ENCODE assay signal across 11 mouse cellular contexts in the genomic region with DNA sequence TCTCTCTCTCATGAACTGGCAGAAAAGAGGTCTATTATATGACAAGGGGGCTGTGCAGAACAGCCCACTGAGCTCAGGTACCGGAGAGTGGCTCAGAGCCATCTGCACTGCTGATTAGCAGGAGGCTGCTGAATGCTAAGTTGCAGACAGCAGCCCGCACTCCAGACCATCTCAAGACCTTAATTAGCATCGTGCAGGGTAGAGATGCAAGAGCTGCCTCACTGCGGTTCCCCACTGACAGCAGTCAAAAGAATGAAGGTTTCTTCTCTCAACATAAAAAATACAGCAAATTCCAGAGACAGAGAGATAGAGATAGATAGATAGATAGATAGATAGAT. TPM values are rescaled to one million over a fixed set of nuclear protein-coding genes. Genes with fewer than 3 reads are reported as not detected.
A peak's percentile ranks its signal among the peaks of the same experiment; 100 is the strongest.
DNase-seq lines count a peak whose midpoint lies in the region; ATAC-seq and TF ChIP-seq lines count a peak whose summit lies in the region.
"Had no signal": no experiment of that assay in that cellular context is flagged by ENCODE, and none has a peak within 500 bp of the region (broad histone marks: within the 10 kb centered on the region; RNA-seq: fewer than 3 reads in every experiment).

No protein-coding gene starts in this region.

- H3K27ac ChIP-seq in forebrain, embryonic 14.5 days (ENCODE audit: low read depth, low read length) = no peak overlapping the region
- no peak overlapping the region for H3K27ac ChIP-seq in forebrain, embryonic 11.5 days (ENCODE audit: low read depth, low read length)
- H3K27ac ChIP-seq in intestine, postnatal 0 days (ENCODE audit: low read depth, low read length) = no peak overlapping the region
- no peak overlapping the region for H3K27ac ChIP-seq in intestine, embryonic 16.5 days (ENCODE audit: low read length)
- H3K27ac ChIP-seq in macrophage = no peak overlapping the region
- H3K27ac ChIP-seq: forebrain, embryonic 10.5 days had no signal

- no peak overlapping the region for H3K4me3 ChIP-seq in forebrain, embryonic 14.5 days (ENCODE audit: low read depth, low read length)
- no peak overlapping the region for H3K4me3 ChIP-seq in forebrain, embryonic 11.5 days (ENCODE audit: low read depth, low read length)
- no peak overlapping the region for H3K4me3 ChIP-seq in intestine, postnatal 0 days (ENCODE audit: low read depth, low read length)
- H3K4me3 ChIP-seq in intestine, embryonic 16.5 days (ENCODE audit: low read length) = no peak overlapping the region
- H3K4me3 ChIP-seq in macrophage (ENCODE audit: inconsistent target) = peak overlapping the region; percentile 50
- H3K4me3 ChIP-seq in lung, adult 2 months (replicated peaks; ENCODE audit: extremely low read depth, low read depth, low read length) = no peak overlapping the region
- H3K4me3 ChIP-seq: forebrain, embryonic 10.5 days had no signal

- H3K79me2 ChIP-seq in macrophage (ENCODE audit: inconsistent target) = no peaks in the 10 kb centered on the region

- no peak for ATAC-seq in forebrain, embryonic 14.5 days
- no peak for ATAC-seq in forebrain, embryonic 11.5 days (replicated peaks; ENCODE audit: low FRiP score)
- no peak for ATAC-seq in intestine, postnatal 0 days
- ATAC-seq in intestine, embryonic 16.5 days = no peak

- TF ChIP-seq POLR2A in lung, adult 2 months (IDR thresholded peaks at IDR 0.05; ENCODE audit: borderline replicate concordance, extremely low read depth, low read depth, low read length) = no peak

- no peaks in the 10 kb centered on the region for H3K9me3 ChIP-seq in forebrain, embryonic 14.5 days (replicated peaks; ENCODE audit: control insufficient read depth, low read length)
- no peaks in the 10 kb centered on the region for H3K9me3 ChIP-seq in forebrain, embryonic 11.5 days (ENCODE audit: control insufficient read depth, low read length)
- H3K9me3 ChIP-seq in intestine, postnatal 0 days (ENCODE audit: control insufficient read depth) = no peaks in the 10 kb centered on the region
- H3K9me3 ChIP-seq in intestine, embryonic 16.5 days (ENCODE audit: control insufficient read depth, low read length) = no peaks in the 10 kb centered on the region
- H3K9me3 ChIP-seq: forebrain, embryonic 10.5 days had no signal

- WGBS in forebrain, embryonic 14.5 days = 21% methylated on average over 4 of the region's 4 CpGs
- WGBS in forebrain, embryonic 11.5 days = 42% methylated on average over 4 of the region's 4 CpGs
- 64% methylated on average over 4 of the region's 4 CpGs for WGBS in intestine, postnatal 0 days
- 42% methylated on average over 4 of the region's 4 CpGs for WGBS in intestine, embryonic 16.5 days
- WGBS in macrophage (ENCODE audit: missing documents) = 34% methylated on average over 4 of the region's 4 CpGs
- 46% methylated on average over 4 of the region's 4 CpGs for WGBS in lung, adult 2 months

- DNase-seq in forebrain, embryonic 14.5 days (ENCODE audit: low spot score) = peak; percentile 42
- DNase-seq in forebrain, embryonic 11.5 days (ENCODE audit: low spot score) = no peak
- peak; percentile 58 for DNase-seq in MN1 (ENCODE audit: low spot score)
- DNase-seq in lung, adult 2 months = no peak
- DNase-seq in spleen, adult 18-20 months = no peak
- DNase-seq: layer of hippocampus, postnatal 36 days; right cerebral cortex, postnatal 4 days had no signal

- H3K4me2 ChIP-seq in forebrain, embryonic 14.5 days (ENCODE audit: low read length) = peak overlapping the region; percentile 22; the same call in 1 of the 2 replicates
- H3K4me2 ChIP-seq in forebrain, embryonic 11.5 days (ENCODE audit: low read depth, low read length, severe bottlenecking) = no peak overlapping the region
- peak overlapping the region; percentile 43; the same call in 1 of the 2 replicates for H3K4me2 ChIP-seq in intestine, postnatal 0 days (replicated peaks; ENCODE audit: low read depth)
- H3K4me2 ChIP-seq in intestine, embryonic 16.5 days (ENCODE audit: low read depth, low read length) = no peak overlapping the region

- no peak for TF ChIP-seq CTCF in intestine, postnatal 0 days (IDR thresholded peaks at IDR 0.05; ENCODE audit: low read depth)
- TF ChIP-seq CTCF in lung, adult 2 months (IDR thresholded peaks at IDR 0.05; ENCODE audit: insufficient read depth, low read length) = no peak

- H3K27me3 ChIP-seq in forebrain, embryonic 14.5 days (replicated peaks; ENCODE audit: control insufficient read depth, insufficient read depth, low read length) = no peaks in the 10 kb centered on the region
- no peaks in the 10 kb centered on the region for H3K27me3 ChIP-seq in forebrain, embryonic 11.5 days (ENCODE audit: control insufficient read depth, insufficient read depth, low read length)
- no peaks in the 10 kb centered on the region for H3K27me3 ChIP-seq in intestine, postnatal 0 days (replicated peaks; ENCODE audit: control insufficient read depth, insufficient read depth, low read length)
- no peaks in the 10 kb centered on the region for H3K27me3 ChIP-seq in intestine, embryonic 16.5 days (replicated peaks; ENCODE audit: control insufficient read depth, insufficient read depth, low read length)

- H3K4me1 ChIP-seq in forebrain, embryonic 14.5 days (ENCODE audit: control insufficient read depth, insufficient read depth, low read length) = no peaks in the 10 kb centered on the region
- H3K4me1 ChIP-seq in forebrain, embryonic 11.5 days (replicated peaks; ENCODE audit: control insufficient read depth, insufficient read depth, low read length) = no peaks in the 10 kb centered on the region
- no peaks in the 10 kb centered on the region for H3K4me1 ChIP-seq in intestine, postnatal 0 days (replicated peaks; ENCODE audit: control insufficient read depth, insufficient read depth, low read length)
- H3K4me1 ChIP-seq in intestine, embryonic 16.5 days (ENCODE audit: control insufficient read depth, insufficient read depth, low read length) = no peaks in the 10 kb centered on the region
- no peaks in the 10 kb centered on the region for H3K4me1 ChIP-seq in lung, adult 2 months (ENCODE audit: control insufficient read depth, insufficient read depth, low read length)

- H3K36me3 ChIP-seq in forebrain, embryonic 14.5 days (ENCODE audit: control insufficient read depth, insufficient read depth, low read length) = no peaks in the 10 kb centered on the region
- no peaks in the 10 kb centered on the region for H3K36me3 ChIP-seq in forebrain, embryonic 11.5 days (ENCODE audit: control insufficient read depth, insufficient read depth, low read length)
- H3K36me3 ChIP-seq in intestine, postnatal 0 days (ENCODE audit: control insufficient read depth, insufficient read depth) = no peaks in the 10 kb centered on the region
- no peaks in the 10 kb centered on the region for H3K36me3 ChIP-seq in intestine, embryonic 16.5 days (ENCODE audit: control insufficient read depth, insufficient read depth, low read length)
- H3K36me3 ChIP-seq in macrophage (ENCODE audit: inconsistent target) = no peaks in the 10 kb centered on the region
- H3K36me3 ChIP-seq: forebrain, embryonic 10.5 days had no signal

- no peak overlapping the region for H3K9ac ChIP-seq in forebrain, embryonic 14.5 days (ENCODE audit: low read length)
- no peak overlapping the region for H3K9ac ChIP-seq in forebrain, embryonic 11.5 days (ENCODE audit: low read length)
- H3K9ac ChIP-seq in intestine, postnatal 0 days (ENCODE audit: low read depth, low read length) = no peak overlapping the region
- H3K9ac ChIP-seq in intestine, embryonic 16.5 days (ENCODE audit: low read depth, low read length) = no peak overlapping the region

RNA-seq across cellular contexts. Expression of gene Cit, which starts 45.2 kb away (rescaled TPM):
- polyA plus RNA-seq in forebrain, embryonic 14.5 days (2014; fragmentation: Nextera tagmentation; extraction: Ambion mirVana) = 9.1 and 14.3 TPM in 2 replicates
- 44.9 and 48.9 TPM in 2 replicates for polyA plus RNA-seq in forebrain, embryonic 11.5 days (2014; fragmentation: Nextera tagmentation; extraction: Ambion mirVana)
- 3.7 and 3.8 TPM in 2 replicates for polyA plus RNA-seq in intestine, postnatal 0 days (2015; fragmentation: Nextera tagmentation; extraction: Ambion mirVana)
- 20.0 and 21.5 TPM in 2 replicates for polyA plus RNA-seq in intestine, embryonic 16.5 days (2015; fragmentation: Nextera tagmentation; extraction: Ambion mirVana)
- 10 to 100 TPM in 22 of 26 experiments, 1 to 10 TPM in 4; 5.9 to 75.0 (median 20.0) TPM for total RNA-seq in macrophage (2018; cell fraction: chromatin; rRNA removed)
- total RNA-seq in macrophage (2018; cell fraction: cytosol; rRNA removed) = 1 to 10 TPM in 21 of 26 experiments, under 1 TPM in 5; 0.56 to 5.0 (median 2.0) TPM
- total RNA-seq in macrophage (2018; cell fraction: nucleus; rRNA removed) = 10 to 100 TPM in 7 of 26 experiments, 1 to 10 TPM in 19; 2.8 to 54.2 (median 6.9) TPM
- 0.46 to 2.4 TPM (median 1.9 TPM) in 3 replicates for polyA plus RNA-seq in macrophage (2018)
- polyA plus RNA-seq in lung, adult 2 months (2012; rRNA removed) = 3.7 and 4.0 TPM in 2 replicates

Comparison
In these comparisons a context has a peak if more than half of its experiments do, and no peak if none do; other contexts are left out.
1. DNase-seq: peak in forebrain, embryonic 14.5 days (single experiment) and MN1 (single experiment); none in forebrain, embryonic 11.5 days (single experiment), lung, adult 2 months (single experiment) and spleen, adult 18-20 months (0 of 2).
2. H3K4me2 ChIP-seq: peak in forebrain, embryonic 14.5 days (single experiment) and intestine, postnatal 0 days (single experiment); none in forebrain, embryonic 11.5 days (single experiment) and intestine, embryonic 16.5 days (single experiment).